Mouse (Mus musculus) gastrocnemius, adult 2 months (tissue): ENCODE measurements around the gene Plpp3. TPM values are rescaled to one million over a fixed set of nuclear protein-coding genes. Genes with fewer than 3 reads are reported as not detected.

Experiments
- DNase-seq: peaks from one replicate; pipeline ENCODE4 v3.0.0; 2022
- H3K27ac ChIP-seq: fragments of 200-600 bp; 2 replicates; pipeline ENCODE4 v1.8.1; 2022; ENCODE audit warnings: mild to moderate bottlenecking
- H3K4me3 ChIP-seq: fragments of 200-600 bp; 2 replicates; pipeline ENCODE4 v1.8.1; 2022; ENCODE audit warnings: mild to moderate bottlenecking, moderate library complexity
- CTCF ChIP-seq: fragments of 200-600 bp; IDR thresholded peaks from 2 replicates; pipeline ENCODE4 v1.8.1; 2022; ENCODE audit warnings: antibody characterized with exemption, mild to moderate bottlenecking, moderate library complexity
- intact Hi-C: fragments of 180-260 bp; cut with DNase I; formaldehyde crosslinking; loops from one replicate; pipeline ENCODE4 v1.15.1; 2025
- total RNA-seq, 2 experiments: library from RNA; stranded (reverse); gene quantifications; 2 replicates each; pipeline ENCODE4 v1.2.3; 2021

The Plpp3 gene
- total RNA-seq, 2 experiments from 2014 or later, result 45.8 to 69.1 TPM

- H3K27ac ChIP-seq, result peak overlapping the region; percentile 29
- peak overlapping the region; percentile 13; the same call in 1 of the 2 replicates for H3K4me3 ChIP-seq
- TF ChIP-seq CTCF, result no peak
- intact Hi-C loops, result no loop called here
- no peak for DNase-seq
Measured at GRCm38 (mm10) chr4:105198696-105199095, 41.5 kb downstream of the Plpp3 start.

- no peak for DNase-seq
- no peak for TF ChIP-seq CTCF
- H3K4me3 ChIP-seq, result no peak overlapping the region
- intact Hi-C loops, result no loop called here
- H3K27ac ChIP-seq, result peak overlapping the region; percentile 29
Measured at GRCm38 (mm10) chr4:105199345-105199744, 42.2 kb downstream of the Plpp3 start.

- intact Hi-C loops, result loop anchor here (5.0 kb wide), 1 partner anchor 44 kb away; the partner anchor contains the start of gene Plpp3
- Histone ChIP-seq H3K4me3 (no peak overlapping the region), H3K27ac (peak overlapping the region; percentile 29)
- DNase-seq, result no peak
- TF ChIP-seq CTCF, result no peak
Measured at GRCm38 (mm10) chr4:105200624-105201524, 43.7 kb downstream of the Plpp3 start.

GRCm38 (mm10) chr4:105202439-105202838 is 45.3 kb downstream of the Plpp3 start:
- peak overlapping the region; percentile 43 for H3K27ac ChIP-seq
- DNase-seq, result no peak
- TF ChIP-seq CTCF, result no peak
- intact Hi-C loops, result loop anchor here (5.0 kb wide), 1 partner anchor 45 kb away; the partner anchor contains the start of gene Plpp3
- no peak overlapping the region for H3K4me3 ChIP-seq

GRCm38 (mm10) chr4:105203303-105203761 is 46.2 kb downstream of the Plpp3 start:
- intact Hi-C loops, result loop anchor here (5.0 kb wide), 1 partner anchor 46 kb away; the partner anchor contains the start of gene Plpp3
- no peak for DNase-seq
- Histone ChIP-seq H3K4me3 (no peak overlapping the region), H3K27ac (peak overlapping the region; percentile 79)
- TF ChIP-seq CTCF, result no peak

GRCm38 (mm10) chr4:105204071-105204470 is 46.9 kb downstream of the Plpp3 start:
- Histone ChIP-seq H3K27ac (peak overlapping the region; percentile 79), H3K4me3 (peak overlapping the region; percentile 11; the same call in 1 of the 2 replicates)
- TF ChIP-seq CTCF, result 0 out of 2 replicates have a peak, but pooled peaks have one; percentile 1
- intact Hi-C loops, result loop anchor here (5.0 kb wide), 1 partner anchor 47 kb away; the partner anchor contains the start of gene Plpp3
- DNase-seq, result peak; percentile 60

GRCm38 (mm10) chr4:105205045-105205851 is 48.1 kb downstream of the Plpp3 start:
- peak; percentile 80 for DNase-seq
- intact Hi-C loops, result no loop called here
- Histone ChIP-seq H3K27ac (peak overlapping the region; percentile 79), H3K4me3 (peak overlapping the region; percentile 45)
- no peak for TF ChIP-seq CTCF

GRCm38 (mm10) chr4:105206102-105206501 is 49.0 kb downstream of the Plpp3 start:
- H3K27ac ChIP-seq, result peak overlapping the region; percentile 79
- no peak overlapping the region for H3K4me3 ChIP-seq
- DNase-seq, result no peak
- intact Hi-C loops, result no loop called here
- no peak for TF ChIP-seq CTCF

GRCm38 (mm10) chr4:105206995-105207394 is 49.8 kb downstream of the Plpp3 start:
- TF ChIP-seq CTCF, result no peak
- intact Hi-C loops, result no loop called here
- no peak for DNase-seq
- H3K4me3 ChIP-seq, result no peak overlapping the region
- H3K27ac ChIP-seq, result peak overlapping the region; percentile 79

GRCm38 (mm10) chr4:105207641-105208040 is 50.5 kb downstream of the Plpp3 start:
- intact Hi-C loops, result no loop called here
- Histone ChIP-seq H3K27ac (peak overlapping the region; percentile 79), H3K4me3 (no peak overlapping the region)
- no peak for TF ChIP-seq CTCF
- no peak for DNase-seq

- intact Hi-C loops, result no loop called here
- DNase-seq, result no peak
- H3K4me3 ChIP-seq, result no peak overlapping the region
- peak overlapping the region; percentile 28; the same call in 1 of the 2 replicates for H3K27ac ChIP-seq
- TF ChIP-seq CTCF, result no peak
Measured at GRCm38 (mm10) chr4:105208977-105209376, 51.8 kb downstream of the Plpp3 start.

GRCm38 (mm10) chr4:105213314-105213713 is 56.2 kb downstream of the Plpp3 start:
- no peak for TF ChIP-seq CTCF
- H3K27ac ChIP-seq, result 0 out of 2 replicates have a peak overlapping the region, but pooled peaks have one; percentile 28
- intact Hi-C loops, result no loop called here
- H3K4me3 ChIP-seq, result no peak overlapping the region
- no peak for DNase-seq
